Mouse (Mus musculus): ENCODE data around the gene Isg20. TPM values are rescaled to one million over a fixed set of nuclear protein-coding genes. Genes with fewer than 3 reads are reported as not detected.
A peak's percentile ranks its signal among the peaks of the same experiment; 100 is the strongest.

The Isg20 gene
- total RNA-seq, 2 experiments from 2014 or later = 54.5 to 149 TPM

GRCm38 (mm10) chr7:78897567-78897966 lies 15.7 kb upstream of the Isg20 start:
- no peak for ATAC-seq (replicated peaks; ENCODE audit: low FRiP score, low TSS enrichment, poor library complexity, severe bottlenecking)

- no peak for ATAC-seq (replicated peaks; ENCODE audit: low FRiP score, low TSS enrichment, poor library complexity, severe bottlenecking)
These were observed 9.9 kb upstream of the Isg20 start for GRCm38 (mm10) chr7:78903174-78903870.

- ATAC-seq (replicated peaks; ENCODE audit: low FRiP score, low TSS enrichment, poor library complexity, severe bottlenecking) = no peak
These were observed 9.0 kb upstream of the Isg20 start for GRCm38 (mm10) chr7:78904175-78904574.

- ATAC-seq (replicated peaks; ENCODE audit: low FRiP score, low TSS enrichment, poor library complexity, severe bottlenecking) = no peak
These were observed 4.2 kb upstream of the Isg20 start for GRCm38 (mm10) chr7:78909026-78909425.

- ATAC-seq (replicated peaks; ENCODE audit: low FRiP score, low TSS enrichment, poor library complexity, severe bottlenecking) = peak; percentile 17; the same call in 1 of the 2 replicates
These were observed 2.7 kb upstream of the Isg20 start for GRCm38 (mm10) chr7:78910336-78911098.

GRCm38 (mm10) chr7:78911209-78911608 lies 2.0 kb upstream of the Isg20 start:
- ATAC-seq (replicated peaks; ENCODE audit: low FRiP score, low TSS enrichment, poor library complexity, severe bottlenecking) = no peak

- peak; percentile 22; the same call in 1 of the 2 replicates for ATAC-seq (replicated peaks; ENCODE audit: low FRiP score, low TSS enrichment, poor library complexity, severe bottlenecking)
These were observed 811 bp upstream of the Isg20 start for GRCm38 (mm10) chr7:78912253-78912973.

GRCm38 (mm10) chr7:78913649-78914544 lies 673 bp downstream of the Isg20 start:
- ATAC-seq (replicated peaks; ENCODE audit: low FRiP score, low TSS enrichment, poor library complexity, severe bottlenecking) = peak; percentile 69

- ATAC-seq (replicated peaks; ENCODE audit: low FRiP score, low TSS enrichment, poor library complexity, severe bottlenecking) = no peak
These were observed 1.3 kb downstream of the Isg20 start for GRCm38 (mm10) chr7:78914545-78914845.

GRCm38 (mm10) chr7:78914896-78915510 lies 1.8 kb downstream of the Isg20 start:
- ATAC-seq (replicated peaks; ENCODE audit: low FRiP score, low TSS enrichment, poor library complexity, severe bottlenecking) = no peak

GRCm38 (mm10) chr7:78918686-78919085 lies 5.5 kb downstream of the Isg20 start:
- ATAC-seq (replicated peaks; ENCODE audit: low FRiP score, low TSS enrichment, poor library complexity, severe bottlenecking) = no peak

GRCm38 (mm10) chr7:78922506-78922905 lies 9.3 kb downstream of the Isg20 start:
- no peak for ATAC-seq (replicated peaks; ENCODE audit: low FRiP score, low TSS enrichment, poor library complexity, severe bottlenecking)

- ATAC-seq (replicated peaks; ENCODE audit: low FRiP score, low TSS enrichment, poor library complexity, severe bottlenecking) = peak; percentile 62
These were observed 11.1 kb downstream of the Isg20 start for GRCm38 (mm10) chr7:78924300-78924699.

GRCm38 (mm10) chr7:78924796-78925195 lies 11.6 kb downstream of the Isg20 start:
- no peak for ATAC-seq (replicated peaks; ENCODE audit: low FRiP score, low TSS enrichment, poor library complexity, severe bottlenecking)

- ATAC-seq (replicated peaks; ENCODE audit: low FRiP score, low TSS enrichment, poor library complexity, severe bottlenecking) = no peak
These were observed 12.5 kb downstream of the Isg20 start for GRCm38 (mm10) chr7:78925680-78926079.

GRCm38 (mm10) chr7:78926156-78926555 lies 12.9 kb downstream of the Isg20 start:
- ATAC-seq (replicated peaks; ENCODE audit: low FRiP score, low TSS enrichment, poor library complexity, severe bottlenecking) = no peak

GRCm38 (mm10) chr7:78927266-78927665 lies 14.0 kb downstream of the Isg20 start:
- peak; percentile 72 for ATAC-seq (replicated peaks; ENCODE audit: low FRiP score, low TSS enrichment, poor library complexity, severe bottlenecking)

- ATAC-seq (replicated peaks; ENCODE audit: low FRiP score, low TSS enrichment, poor library complexity, severe bottlenecking) = peak; percentile 35
These were observed 25.9 kb downstream of the Isg20 start for GRCm38 (mm10) chr7:78938957-78939602.

- peak; percentile 76 for ATAC-seq (replicated peaks; ENCODE audit: low FRiP score, low TSS enrichment, poor library complexity, severe bottlenecking)
These were observed 27.7 kb downstream of the Isg20 start for GRCm38 (mm10) chr7:78940971-78941370.

All from megakaryocyte-erythroid progenitor cell, adult 5-6 weeks (primary cell).